Mouse (Mus musculus): ENCODE measurements at regions not wholly inside any gene's neighbourhood (a gene's known extent, or its start where the extent isn't known, plus 50 kb on each side); places are given as distances from the start of the nearest gene placed in this dataset.

DNA sequence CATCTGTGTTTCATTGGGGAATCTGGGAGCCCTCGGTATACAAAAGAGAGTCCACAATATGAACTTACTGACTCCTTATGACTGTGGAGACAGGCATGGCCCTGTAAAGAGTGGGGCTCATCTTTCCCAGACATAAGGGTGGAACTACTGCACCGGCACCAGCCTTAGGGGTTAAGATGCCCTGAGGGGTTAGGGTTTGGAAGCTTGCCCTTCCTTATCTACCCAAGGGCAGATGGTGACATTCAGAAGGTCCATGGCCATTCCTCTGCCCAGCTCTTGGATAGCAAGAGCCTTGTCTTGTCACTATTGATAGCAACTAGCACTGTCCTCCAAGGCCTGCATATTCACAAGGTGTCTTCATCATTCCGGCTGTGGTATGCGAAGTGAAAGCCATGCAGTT is 181.5 kb downstream of the Opa1 start:
- TF ChIP-seq CTCF (conservative IDR thresholded peaks at IDR 0.05; ENCODE audit: insufficient read depth, insufficient read length, low read depth, low read length) = no peak
- no peak for TF ChIP-seq POLR2A (IDR thresholded peaks at IDR 0.05; ENCODE audit: low read depth, low read length)

Data from kidney, adult 2 months (tissue).